Comparison of ENCODE assay signal across 12 mouse cellular contexts in the genomic region with DNA sequence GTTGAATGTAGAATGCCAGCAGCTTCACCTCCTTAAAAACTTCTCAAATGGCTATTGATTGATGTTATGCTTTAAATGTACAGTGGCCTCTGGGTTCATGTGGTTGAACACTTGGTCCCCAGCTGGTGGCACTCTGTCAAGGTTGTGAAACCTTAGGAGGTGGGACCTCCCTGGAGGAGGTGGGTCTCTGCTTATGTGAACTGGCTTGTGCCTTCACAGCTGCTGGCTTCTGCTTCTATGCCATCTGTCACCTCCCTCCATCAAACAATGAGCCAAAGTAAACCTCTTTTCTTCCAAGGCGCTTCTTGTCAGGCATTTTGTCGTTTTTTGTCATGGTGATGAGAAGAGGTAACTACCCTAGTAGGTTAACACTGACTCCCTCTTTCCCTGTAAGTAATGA. TPM values are rescaled to one million over a fixed set of nuclear protein-coding genes. Genes with fewer than 3 reads are reported as not detected.
DNase-seq lines count a peak whose midpoint lies in the region; ATAC-seq and TF ChIP-seq lines count a peak whose summit lies in the region.
"Had no signal": no experiment of that assay in that cellular context is flagged by ENCODE, and none has a peak within 500 bp of the region (broad histone marks: within the 10 kb centered on the region; RNA-seq: fewer than 3 reads in every experiment).

No protein-coding gene starts in this region.

- H3K27me3 ChIP-seq in forebrain, embryonic 13.5 days, result no peaks in the 10 kb centered on the region
- H3K27me3 ChIP-seq in forebrain, embryonic 16.5 days (replicated peaks; ENCODE audit: control insufficient read depth, insufficient read depth, low read length), result no peaks in the 10 kb centered on the region
- no peaks in the 10 kb centered on the region for H3K27me3 ChIP-seq in liver, postnatal 0 days (ENCODE audit: insufficient read depth, low read length)
- H3K27me3 ChIP-seq: stomach, embryonic 15.5 days had no signal

- H3K9ac ChIP-seq in forebrain, embryonic 13.5 days, result no peak overlapping the region
- no peak overlapping the region for H3K9ac ChIP-seq in forebrain, embryonic 16.5 days (replicated peaks; ENCODE audit: low read depth, low read length)
- no peak overlapping the region for H3K9ac ChIP-seq in liver, postnatal 0 days (replicated peaks)
- H3K9ac ChIP-seq: stomach, embryonic 15.5 days had no signal

- no peaks in the 10 kb centered on the region for H3K36me3 ChIP-seq in forebrain, embryonic 13.5 days (ENCODE audit: poor library complexity, severe bottlenecking)
- H3K36me3 ChIP-seq in forebrain, embryonic 16.5 days (ENCODE audit: control insufficient read depth, insufficient read depth), result no peaks in the 10 kb centered on the region
- no peaks in the 10 kb centered on the region for H3K36me3 ChIP-seq in liver, postnatal 0 days (replicated peaks; ENCODE audit: insufficient read depth, low read length)
- H3K36me3 ChIP-seq: stomach, embryonic 15.5 days had no signal

- ATAC-seq in forebrain, embryonic 13.5 days, result peak; percentile 55; the same call in 1 of the 2 replicates
- no peak for ATAC-seq in forebrain, embryonic 16.5 days
- ATAC-seq in liver, postnatal 0 days, result peak; percentile 64; the same call in 1 of the 2 replicates

- no peak overlapping the region for H3K27ac ChIP-seq in forebrain, embryonic 13.5 days
- no peak overlapping the region for H3K27ac ChIP-seq in forebrain, embryonic 16.5 days (ENCODE audit: low read length)
- H3K27ac ChIP-seq in liver, postnatal 0 days (ENCODE audit: low read depth), result no peak overlapping the region
- H3K27ac ChIP-seq: stomach, embryonic 15.5 days had no signal

- TF ChIP-seq EP300 in liver, postnatal 0 days (IDR thresholded peaks at IDR 0.05; ENCODE audit: low read depth), result no peak

- no peak overlapping the region for H3K4me3 ChIP-seq in forebrain, embryonic 13.5 days
- no peak overlapping the region for H3K4me3 ChIP-seq in forebrain, embryonic 16.5 days (replicated peaks; ENCODE audit: low read length)
- H3K4me3 ChIP-seq in liver, postnatal 0 days (ENCODE audit: low read depth, low read length), result no peak overlapping the region
- H3K4me3 ChIP-seq: myocyte; stomach, embryonic 15.5 days had no signal

- TF ChIP-seq CTCF in liver, postnatal 0 days (IDR thresholded peaks at IDR 0.05; ENCODE audit: low read depth), result no peak

- WGBS in forebrain, embryonic 13.5 days, result 45% methylated on average over 2 of the region's 2 CpGs
- WGBS in forebrain, embryonic 16.5 days, result 40% methylated on average over 2 of the region's 2 CpGs
- WGBS in liver, postnatal 0 days (ENCODE audit: insufficient replicate concordance), result 61% methylated on average over 2 of the region's 2 CpGs

- intact Hi-C loops in heart, postnatal 14 days (cut with DNase I), result no loop called here

- no peak overlapping the region for H3K4me2 ChIP-seq in forebrain, embryonic 13.5 days
- no peak overlapping the region for H3K4me2 ChIP-seq in forebrain, embryonic 16.5 days (ENCODE audit: low read length)
- H3K4me2 ChIP-seq in liver, postnatal 0 days (ENCODE audit: low read depth, low read length), result no peak overlapping the region
- H3K4me2 ChIP-seq: stomach, embryonic 15.5 days had no signal

- H3K4me1 ChIP-seq in forebrain, embryonic 13.5 days, result peaks cover 17% of the 10 kb centered on the region
- H3K4me1 ChIP-seq in forebrain, embryonic 16.5 days (replicated peaks; ENCODE audit: control insufficient read depth, insufficient read depth, low read length), result peaks cover 9% of the 10 kb centered on the region
- peaks cover 22% of the 10 kb centered on the region for H3K4me1 ChIP-seq in liver, postnatal 0 days (ENCODE audit: insufficient read depth)
- H3K4me1 ChIP-seq: stomach, embryonic 15.5 days had no signal

- peak; percentile 37 for DNase-seq in liver, postnatal 0 days
- no peak for DNase-seq in liver
- peak; percentile 23 to 34 for DNase-seq in heart, postnatal 14 days
- DNase-seq in retina, postnatal 1 day, result peak; percentile 20
- no peak for DNase-seq in spleen, adult 18-20 months
- no peak for DNase-seq in Muller cell, postnatal 12 days (ENCODE audit: inconsistent ontology term)
- DNase-seq: cerebellum, adult 11 months; layer of hippocampus, postnatal 36 days had no signal

- no peaks in the 10 kb centered on the region for H3K9me3 ChIP-seq in forebrain, embryonic 13.5 days (replicated peaks)
- no peaks in the 10 kb centered on the region for H3K9me3 ChIP-seq in forebrain, embryonic 16.5 days (ENCODE audit: control insufficient read depth, low read length)
- no peaks in the 10 kb centered on the region for H3K9me3 ChIP-seq in liver, postnatal 0 days (ENCODE audit: low read length)
- H3K9me3 ChIP-seq: stomach, embryonic 15.5 days had no signal

RNA-seq across cellular contexts. Expression of gene Arl8b, which starts 13.8 kb away (rescaled TPM):
- polyA plus RNA-seq in forebrain, embryonic 13.5 days (2015; fragmentation: Nextera tagmentation; extraction: Ambion mirVana), result 75.7 and 82.8 TPM in 2 replicates
- 104 and 110 TPM in 2 replicates for polyA plus RNA-seq in forebrain, embryonic 16.5 days (2015; fragmentation: Nextera tagmentation; extraction: Ambion mirVana)
- 33.2 and 34.5 TPM in 2 replicates for polyA plus RNA-seq in liver, postnatal 0 days (2015; fragmentation: Nextera tagmentation; extraction: Ambion mirVana)
- 10 to 100 TPM; 76.5 to 82.0 TPM for total RNA-seq in heart, postnatal 14 days (2021)

RNA-seq across cellular contexts. Expression of gene Edem1, which starts 31.7 kb away (rescaled TPM):
- 8.6 and 9.1 TPM in 2 replicates for polyA plus RNA-seq in forebrain, embryonic 13.5 days (2015; fragmentation: Nextera tagmentation; extraction: Ambion mirVana)
- polyA plus RNA-seq in forebrain, embryonic 16.5 days (2015; fragmentation: Nextera tagmentation; extraction: Ambion mirVana), result 6.8 and 7.3 TPM in 2 replicates
- polyA plus RNA-seq in liver, postnatal 0 days (2015; fragmentation: Nextera tagmentation; extraction: Ambion mirVana), result 23.1 and 25.7 TPM in 2 replicates
- 10 to 100 TPM; 14.8 to 30.7 TPM for total RNA-seq in heart, postnatal 14 days (2021)

Comparison
In these comparisons a context has a peak if more than half of its experiments do, and no peak if none do; other contexts are left out.
1. DNase-seq: peak in liver, postnatal 0 days (single experiment), heart, postnatal 14 days (2 of 2) and retina, postnatal 1 day (single experiment); none in liver (single experiment), spleen, adult 18-20 months (0 of 2) and Muller cell, postnatal 12 days (single experiment).